ENCODE assay signal across 28 mouse cellular contexts in the genomic region with DNA sequence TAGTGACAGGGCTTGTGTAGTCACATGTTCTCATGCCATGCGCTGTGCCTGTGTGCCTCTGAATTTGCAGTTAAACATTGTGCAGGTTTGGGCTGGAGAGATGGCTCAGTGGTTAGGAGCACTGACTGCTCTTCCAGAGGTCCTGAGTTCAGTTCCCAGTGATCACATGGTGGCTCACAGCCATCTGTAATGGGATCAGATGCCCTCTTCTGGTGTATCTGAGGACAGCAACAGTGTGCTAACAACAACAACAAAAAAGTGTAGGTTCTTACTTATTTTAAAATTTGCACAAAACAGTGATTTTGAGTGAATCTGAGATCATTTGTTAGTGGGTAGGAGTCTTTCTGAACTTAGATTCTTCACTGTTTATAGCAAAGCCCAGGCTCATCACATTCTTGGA. TPM values are rescaled to one million over a fixed set of nuclear protein-coding genes. Genes with fewer than 3 reads are reported as not detected.
DNase-seq lines count a peak whose midpoint lies in the region; ATAC-seq and TF ChIP-seq lines count a peak whose summit lies in the region.
"Had no signal": no experiment of that assay in that cellular context is flagged by ENCODE, and none has a peak within 500 bp of the region (broad histone marks: within the 10 kb centered on the region; RNA-seq: fewer than 3 reads in every experiment).

No protein-coding gene starts in this region.

- H3K9me3 ChIP-seq in heart, postnatal 0 days (replicated peaks; ENCODE audit: control insufficient read depth, low read length) = no peaks in the 10 kb centered on the region
- H3K9me3 ChIP-seq in heart, embryonic 12.5 days (replicated peaks) = no peaks in the 10 kb centered on the region
- no peaks in the 10 kb centered on the region for H3K9me3 ChIP-seq in liver, embryonic 11.5 days (ENCODE audit: control insufficient read depth, low read length)
- H3K9me3 ChIP-seq: forebrain, embryonic 10.5 days; hindbrain, embryonic 12.5 days; liver, embryonic 13.5 days; megakaryocyte, embryonic 14.5 days had no signal

- TF ChIP-seq POLR2A in liver, adult 2 months (IDR thresholded peaks at IDR 0.05; ENCODE audit: extremely low read depth, insufficient read depth, low read length) = no peak

- DNase-seq in heart, postnatal 0 days (ENCODE audit: low spot score) = no peak
- DNase-seq in liver, adult 2 months (ENCODE audit: extremely low read depth, low read depth, low spot score) = peak; percentile 19
- no peak for DNase-seq in liver, embryonic 11.5 days (ENCODE audit: low spot score)
- DNase-seq in A20 (ENCODE audit: low read depth, low spot score) = peak; percentile 17
- peak; percentile 51 for DNase-seq in R1 (ENCODE audit: low read depth, low spot score)
- no peak for DNase-seq in ovary, postnatal 10 days (ENCODE audit: low spot score)
- DNase-seq: cerebellum, adult 2 months; gastrocnemius, postnatal 14 days; heart, adult 18-20 months; layer of hippocampus, postnatal 36 days; left cerebral cortex, postnatal 4 days; liver, embryonic 13.5 days; lung, postnatal 14 days; midbrain, embryonic 14.5 days; right cerebral cortex, postnatal 25 days; thymus, adult 18-20 months; thymus, postnatal 4 days had no signal

- peaks cover 98% of the 10 kb centered on the region for H3K36me3 ChIP-seq in heart, postnatal 0 days (replicated peaks; ENCODE audit: control insufficient read depth, insufficient read depth, low read length)
- peaks cover 96% of the 10 kb centered on the region for H3K36me3 ChIP-seq in heart, embryonic 12.5 days
- H3K36me3 ChIP-seq in liver, adult 2 months (ENCODE audit: control insufficient read depth, insufficient read depth, low read length) = peaks cover 59% of the 10 kb centered on the region
- H3K36me3 ChIP-seq in liver, embryonic 11.5 days (ENCODE audit: control insufficient read depth, insufficient read depth, low read length) = peaks cover 74% of the 10 kb centered on the region

- H3K79me2 ChIP-seq in liver, adult 2 months (ENCODE audit: control insufficient read depth, insufficient read depth, low read length) = peaks cover 5% of the 10 kb centered on the region; the same call in 1 of the 2 replicates

- no peak overlapping the region for H3K9ac ChIP-seq in heart, postnatal 0 days (replicated peaks; ENCODE audit: low read depth, low read length)
- H3K9ac ChIP-seq in heart, embryonic 12.5 days = no peak overlapping the region
- no peak overlapping the region for H3K9ac ChIP-seq in liver, adult 2 months (ENCODE audit: low read depth, low read length)
- H3K9ac ChIP-seq in liver, embryonic 11.5 days (ENCODE audit: low read depth, low read length) = no peak overlapping the region
- H3K9ac ChIP-seq: hindbrain, embryonic 12.5 days; liver, embryonic 13.5 days had no signal

- TF ChIP-seq EP300 in heart, postnatal 0 days (IDR thresholded peaks at IDR 0.05; ENCODE audit: low read depth) = no peak

- peak; percentile 21; the same call in 1 of the 2 replicates for TF ChIP-seq CTCF in heart, postnatal 0 days (IDR thresholded peaks at IDR 0.05; ENCODE audit: low read depth)
- no peak for TF ChIP-seq CTCF in liver, adult 2 months (IDR thresholded peaks at IDR 0.05; ENCODE audit: low read depth, low read length)

- 86% methylated on average over 1 of the region's 1 CpGs for WGBS in heart, postnatal 0 days
- WGBS in heart, embryonic 12.5 days = 97% methylated on average over 1 of the region's 1 CpGs
- 96% methylated on average over 1 of the region's 1 CpGs for WGBS in liver, adult 2 months
- WGBS in liver, embryonic 11.5 days = 95% methylated on average over 1 of the region's 1 CpGs

- H3K4me3 ChIP-seq in heart, postnatal 0 days (ENCODE audit: low read depth, low read length) = no peak overlapping the region
- no peak overlapping the region for H3K4me3 ChIP-seq in heart, embryonic 12.5 days
- no peak overlapping the region for H3K4me3 ChIP-seq in liver, adult 2 months (ENCODE audit: insufficient read depth, low read depth, low read length)
- no peak overlapping the region for H3K4me3 ChIP-seq in liver, embryonic 11.5 days (ENCODE audit: low read depth, low read length)
- H3K4me3 ChIP-seq: forebrain, embryonic 10.5 days; hindbrain, embryonic 12.5 days; liver, embryonic 13.5 days had no signal

- H3K27ac ChIP-seq in heart, postnatal 0 days (ENCODE audit: low read depth) = no peak overlapping the region
- no peak overlapping the region for H3K27ac ChIP-seq in heart, embryonic 12.5 days (ENCODE audit: poor library complexity, severe bottlenecking)
- H3K27ac ChIP-seq in liver, adult 2 months (replicated peaks; ENCODE audit: insufficient read depth, low read depth, low read length) = no peak overlapping the region
- H3K27ac ChIP-seq in liver, embryonic 11.5 days (ENCODE audit: low read depth, low read length) = no peak overlapping the region
- H3K27ac ChIP-seq: forebrain, embryonic 10.5 days; hindbrain, embryonic 12.5 days; liver, embryonic 13.5 days had no signal

- no peaks in the 10 kb centered on the region for H3K27me3 ChIP-seq in heart, postnatal 0 days (ENCODE audit: control insufficient read depth, insufficient read depth, low read length)
- no peaks in the 10 kb centered on the region for H3K27me3 ChIP-seq in heart, embryonic 12.5 days (replicated peaks)
- H3K27me3 ChIP-seq in liver, adult 2 months (ENCODE audit: control insufficient read depth, insufficient read depth, low read length) = no peaks in the 10 kb centered on the region
- H3K27me3 ChIP-seq in liver, embryonic 11.5 days (replicated peaks; ENCODE audit: control insufficient read depth, insufficient read depth, low read length) = no peaks in the 10 kb centered on the region
- H3K27me3 ChIP-seq: hindbrain, embryonic 12.5 days; liver, embryonic 13.5 days; megakaryocyte, embryonic 14.5 days had no signal

- ATAC-seq in heart, postnatal 0 days (ENCODE audit: insufficient read depth, low read depth) = no peak
- ATAC-seq in heart, embryonic 12.5 days (ENCODE audit: insufficient number of reproducible peaks, low FRiP score) = no peak
- no peak for ATAC-seq in liver, embryonic 11.5 days (replicated peaks; ENCODE audit: low FRiP score)
- ATAC-seq: inflammation-experienced regulatory T-cells, adult 6 months had no signal

- no peaks in the 10 kb centered on the region for H3K4me1 ChIP-seq in heart, postnatal 0 days (ENCODE audit: control insufficient read depth, insufficient read depth)
- 0 out of 2 replicates have a peak, but pooled peaks cover 3% of the 10 kb centered on the region for H3K4me1 ChIP-seq in heart, embryonic 12.5 days (replicated peaks)
- H3K4me1 ChIP-seq in liver, adult 2 months (ENCODE audit: control insufficient read depth, insufficient read depth, low read length) = peaks cover 20% of the 10 kb centered on the region
- no peaks in the 10 kb centered on the region for H3K4me1 ChIP-seq in liver, embryonic 11.5 days (replicated peaks; ENCODE audit: control insufficient read depth, insufficient read depth, low read length)
- H3K4me1 ChIP-seq: forebrain, embryonic 10.5 days; hindbrain, embryonic 12.5 days; liver, embryonic 13.5 days had no signal

- H3K4me2 ChIP-seq in heart, postnatal 0 days (ENCODE audit: low read depth, low read length) = no peak overlapping the region
- no peak overlapping the region for H3K4me2 ChIP-seq in heart, embryonic 12.5 days
- H3K4me2 ChIP-seq in liver, embryonic 11.5 days = no peak overlapping the region
- H3K4me2 ChIP-seq: hindbrain, embryonic 12.5 days; liver, embryonic 13.5 days had no signal

RNA-seq across cellular contexts. Expression of a gene that starts 8.7 kb away (rescaled TPM):
- total RNA-seq in heart, postnatal 0 days (2014; rRNA removed; ENCODE audit: low replicate concordance) = 15.3 and 30.8 TPM in 2 replicates
- polyA plus RNA-seq in heart, postnatal 0 days (2015; fragmentation: Nextera tagmentation; extraction: Ambion mirVana) = 35.0 and 38.2 TPM in 2 replicates
- polyA plus RNA-seq in heart, embryonic 12.5 days (2016; fragmentation: Nextera tagmentation; extraction: Ambion mirVana) = 34.6 and 37.5 TPM in 2 replicates
- 21.6 and 26.6 TPM in 2 replicates for total RNA-seq in liver, adult 2 months (2014; rRNA removed)
- 21.4 and 23.9 TPM in 2 replicates for polyA plus RNA-seq in liver, adult 2 months (2012; rRNA removed)
- polyA plus RNA-seq in liver, embryonic 11.5 days (2014; fragmentation: Nextera tagmentation; extraction: Ambion mirVana) = 129 and 150 TPM in 2 replicates

RNA-seq across cellular contexts. Expression of a gene that starts 9.4 kb away (rescaled TPM):
- total RNA-seq in heart, postnatal 0 days (2014; rRNA removed; ENCODE audit: low replicate concordance) = 24.3 and 46.1 TPM in 2 replicates
- polyA plus RNA-seq in heart, postnatal 0 days (2015; fragmentation: Nextera tagmentation; extraction: Ambion mirVana) = 87.4 and 93.1 TPM in 2 replicates
- 92.1 and 95.2 TPM in 2 replicates for polyA plus RNA-seq in heart, embryonic 12.5 days (2016; fragmentation: Nextera tagmentation; extraction: Ambion mirVana)
- total RNA-seq in liver, adult 2 months (2014; rRNA removed) = 72.8 and 76.0 TPM in 2 replicates
- polyA plus RNA-seq in liver, adult 2 months (2012; rRNA removed) = 32.1 and 32.2 TPM in 2 replicates
- 200 and 201 TPM in 2 replicates for polyA plus RNA-seq in liver, embryonic 11.5 days (2014; fragmentation: Nextera tagmentation; extraction: Ambion mirVana)

RNA-seq across cellular contexts. Expression of a gene that starts 38.7 kb away (rescaled TPM):
- total RNA-seq in heart, postnatal 0 days (2014; rRNA removed; ENCODE audit: low replicate concordance) = not detected in 2 replicates
- not detected in 2 replicates for polyA plus RNA-seq in heart, postnatal 0 days (2015; fragmentation: Nextera tagmentation; extraction: Ambion mirVana)
- polyA plus RNA-seq in heart, embryonic 12.5 days (2016; fragmentation: Nextera tagmentation; extraction: Ambion mirVana) = 0.09 TPM in 1 of 2 replicates, not detected in the other
- total RNA-seq in liver, adult 2 months (2014; rRNA removed) = not detected in 2 replicates
- polyA plus RNA-seq in liver, adult 2 months (2012; rRNA removed) = not detected in 2 replicates
- polyA plus RNA-seq in liver, embryonic 11.5 days (2014; fragmentation: Nextera tagmentation; extraction: Ambion mirVana) = 0.13 TPM in 1 of 2 replicates, not detected in the other
- total RNA-seq: adrenal gland, adult 18-20 months; gastrocnemius, postnatal 14 days; heart, adult 18-20 months; left cerebral cortex, postnatal 4 days; neutrophil, adult 5-6 weeks had no signal
- polyA plus RNA-seq: cerebellum, adult 2 months; forebrain, embryonic 10.5 days; heart, embryonic 16.5 days; hindbrain, embryonic 12.5 days; inflammation-experienced regulatory T-cells, adult 6 months; kidney, embryonic 14.5 days; stomach, embryonic 14.5 days had no signal

RNA-seq across cellular contexts. Expression of a gene that starts 58.1 kb away (rescaled TPM):
- total RNA-seq in heart, postnatal 0 days (2014; rRNA removed; ENCODE audit: low replicate concordance) = not detected in 2 replicates
- polyA plus RNA-seq in heart, postnatal 0 days (2015; fragmentation: Nextera tagmentation; extraction: Ambion mirVana) = 0.08 and 0.41 TPM in 2 replicates
- polyA plus RNA-seq in heart, embryonic 12.5 days (2016; fragmentation: Nextera tagmentation; extraction: Ambion mirVana) = 0.37 TPM in 1 of 2 replicates, not detected in the other
- not detected in 2 replicates for total RNA-seq in liver, adult 2 months (2014; rRNA removed)
- not detected in 2 replicates for polyA plus RNA-seq in liver, adult 2 months (2012; rRNA removed)
- 0.25 TPM in 1 of 2 replicates, not detected in the other for polyA plus RNA-seq in liver, embryonic 11.5 days (2014; fragmentation: Nextera tagmentation; extraction: Ambion mirVana)
- total RNA-seq: heart, adult 18-20 months; neutrophil, adult 5-6 weeks had no signal
- polyA plus RNA-seq: inflammation-experienced regulatory T-cells, adult 6 months; liver, embryonic 13.5 days; spleen, adult 2 months had no signal

Comparison
In these comparisons a context has a peak if more than half of its experiments do, and no peak if none do; other contexts are left out.
1. DNase-seq: peak in liver, adult 2 months (single experiment), A20 (single experiment) and R1 (single experiment); none in heart, postnatal 0 days (single experiment), liver, embryonic 11.5 days (single experiment) and ovary, postnatal 10 days (single experiment).